Mouse (Mus musculus) left cerebral cortex, postnatal 10 days (tissue): ENCODE results near the gene Capn15. TPM values are rescaled to one million over a fixed set of nuclear protein-coding genes. Genes with fewer than 3 reads are reported as not detected.

ENCODE experiments used
- total RNA-seq, 2 experiments: library from RNA; stranded (reverse); gene quantifications; 2 replicates each; pipeline ENCODE4 v1.2.3; 2021

Gene Capn15
- total RNA-seq, 2 experiments from 2014 or later, result 41.5 to 42.5 TPM

Other genes starting within 250 kb of the Capn15 start
- not detected for gene Mslnl, start 249.8 kb downstream of the Capn15 start, total RNA-seq
- 1 to 10 TPM; 4.0 to 5.4 TPM for gene Msln, start 231.4 kb downstream of the Capn15 start, total RNA-seq
- 10 to 100 TPM; 26.2 to 26.3 TPM for gene Narfl, start 212.0 kb downstream of the Capn15 start, total RNA-seq
- 100 to 1,000 TPM; 132 to 133 TPM for gene Haghl, start 200.1 kb downstream of the Capn15 start, total RNA-seq
- under 1 TPM in 1 of 2 experiments, not detected in 1; 0.16 TPM for gene Ccdc78, start 199.2 kb downstream of the Capn15 start, total RNA-seq
- gene Fam173a, start 192.9 kb downstream of the Capn15 start, total RNA-seq, result 10 to 100 TPM; 74.3 to 74.9 TPM
- 1 to 10 TPM; 1.7 to 2.3 TPM for gene AC134908.4, start 190.1 kb downstream of the Capn15 start, total RNA-seq
- 10 to 100 TPM; 59.8 to 61.1 TPM for gene Metrn, start 188.7 kb downstream of the Capn15 start, total RNA-seq
- 100 to 1,000 TPM; 306 to 311 TPM for gene Fbxl16, start 176.7 kb downstream of the Capn15 start, total RNA-seq
- 10 to 100 TPM; 20.4 to 24.6 TPM for gene Wdr24, start 162.2 kb downstream of the Capn15 start, total RNA-seq
- gene Jmjd8, start 156.9 kb downstream of the Capn15 start, total RNA-seq, result 10 to 100 TPM; 59.9 to 61.5 TPM
- 100 to 1,000 TPM; 168 to 171 TPM for gene Stub1, start 152.4 kb downstream of the Capn15 start, total RNA-seq
- 10 to 100 TPM; 84.5 to 94.2 TPM for gene Rhbdl1, start 148.5 kb downstream of the Capn15 start, total RNA-seq
- 10 to 100 TPM; 28.7 to 29.9 TPM for gene Gm20683, start 144.0 kb downstream of the Capn15 start, total RNA-seq
- gene Rhot2, start 140.9 kb downstream of the Capn15 start, total RNA-seq, result 10 to 100 TPM; 68.8 to 74.7 TPM
- gene Wdr90, start 124.3 kb downstream of the Capn15 start, total RNA-seq, result 10 to 100 TPM; 34.0 to 35.6 TPM
- gene Mcrip2, start 117.0 kb downstream of the Capn15 start, total RNA-seq, result 10 to 100 TPM; 27.7 to 31.4 TPM
- gene Mettl26, start 110.7 kb downstream of the Capn15 start, total RNA-seq, result 10 to 100 TPM; 34.8 to 36.0 TPM
- 1 to 10 TPM in 1 of 2 experiments, under 1 TPM in 1; 0.63 to 1.4 TPM for gene Wfikkn1, start 104.9 kb downstream of the Capn15 start, total RNA-seq
- gene Rab40c, start 66.1 kb downstream of the Capn15 start, total RNA-seq, result 10 to 100 TPM; 46.2 to 53.4 TPM
- 100 to 1,000 TPM; 123 to 126 TPM for gene Pigq, start 40.9 kb downstream of the Capn15 start, total RNA-seq
- not detected for gene Nhlrc4, start 40.8 kb downstream of the Capn15 start, total RNA-seq
- not detected for gene A930017K11Rik, start 33.2 kb downstream of the Capn15 start, total RNA-seq
- 10 to 100 TPM; 67.5 to 73.8 TPM for gene Rab11fip3, start 83.8 kb upstream of the Capn15 start, total RNA-seq
- 10 to 100 TPM; 25.2 to 27.2 TPM for gene Decr2, start 104.5 kb upstream of the Capn15 start, total RNA-seq
- gene Nme4, start 109.8 kb upstream of the Capn15 start, total RNA-seq, result 1 to 10 TPM; 3.0 to 3.9 TPM
- 1 to 10 TPM; 9.0 to 9.9 TPM for gene Tmem8, start 127.5 kb upstream of the Capn15 start, total RNA-seq
- 10 to 100 TPM; 78.1 to 82.1 TPM for gene Mrpl28, start 137.7 kb upstream of the Capn15 start, total RNA-seq
- gene Axin1, start 152.9 kb upstream of the Capn15 start, total RNA-seq, result 10 to 100 TPM; 24.0 to 26.2 TPM
- 1 to 10 TPM in 1 of 2 experiments, under 1 TPM in 1; 0.67 to 1.1 TPM for gene Pdia2, start 213.3 kb upstream of the Capn15 start, total RNA-seq
- 10 to 100 TPM; 72.4 to 73.3 TPM for gene Rgs11, start 217.2 kb upstream of the Capn15 start, total RNA-seq
- 100 to 1,000 TPM; 228 to 258 TPM for gene Arhgdig, start 222.0 kb upstream of the Capn15 start, total RNA-seq